Mouse (Mus musculus) megakaryocyte-erythroid progenitor cell, adult 5-6 weeks (primary cell): ENCODE data around the gene Fbln1. TPM values are rescaled to one million over a fixed set of nuclear protein-coding genes. Genes with fewer than 3 reads are reported as not detected.

Experiments used
- ATAC-seq: replicated peaks from 2 replicates; pipeline ENCODE4 v1.8.0; 2016; ENCODE audit warnings: mild to moderate bottlenecking, inconsistent platforms; ENCODE audit not compliant: severe bottlenecking, poor library complexity, low FRiP score, low TSS enrichment
- total RNA-seq, 2 experiments: library from RNA; stranded (forward) in 1 of 2; stranded (reverse) in 1 of 2; fragments of 200-1000, 215-1000 nt in 1 of 2; fragments of >200 nt in 1 of 2; fragmentation: Nextera tagmentation in 1 of 2; gene quantifications; 2 replicates each; pipeline ENCODE4 v1.2.3; 2014 to 2017

Gene Fbln1
- total RNA-seq (2014; fragmentation: Nextera tagmentation) (not detected in 2 replicates), total RNA-seq (2017) (not detected in 2 replicates)

GRCm38 (mm10) chr15:85205792-85206702 is at the start of gene Fbln1:
Gene Fbln1 (plus strand): TSS chr15:85205949.
- no peak for ATAC-seq

- no peak for ATAC-seq
These were observed 49.6 kb upstream of the Fbln1 start for GRCm38 (mm10) chr15:85156198-85156597.

- ATAC-seq, result no peak
These were observed 44.3 kb upstream of the Fbln1 start for GRCm38 (mm10) chr15:85161416-85161815.

- ATAC-seq, result no peak
These were observed 42.8 kb upstream of the Fbln1 start for GRCm38 (mm10) chr15:85162693-85163663.

- ATAC-seq, result no peak
These were observed 39.3 kb upstream of the Fbln1 start for GRCm38 (mm10) chr15:85166433-85166933.

- no peak for ATAC-seq
These were observed 38.6 kb upstream of the Fbln1 start for GRCm38 (mm10) chr15:85167086-85167679.

- ATAC-seq, result no peak
These were observed 33.7 kb upstream of the Fbln1 start for GRCm38 (mm10) chr15:85172054-85172453.

GRCm38 (mm10) chr15:85173425-85173824 is 32.3 kb upstream of the Fbln1 start:
- ATAC-seq, result no peak

GRCm38 (mm10) chr15:85174060-85174459 is 31.7 kb upstream of the Fbln1 start:
- ATAC-seq, result no peak

- ATAC-seq, result no peak; the same call in 1 of the 2 replicates
These were observed 28.2 kb upstream of the Fbln1 start for GRCm38 (mm10) chr15:85177576-85177975.

GRCm38 (mm10) chr15:85178172-85178571 is 27.6 kb upstream of the Fbln1 start:
- ATAC-seq, result no peak

- ATAC-seq, result no peak
These were observed 26.1 kb upstream of the Fbln1 start for GRCm38 (mm10) chr15:85179528-85180180.

- no peak for ATAC-seq
These were observed 25.4 kb upstream of the Fbln1 start for GRCm38 (mm10) chr15:85180368-85180767.

GRCm38 (mm10) chr15:85182063-85182462 is 23.7 kb upstream of the Fbln1 start:
- no peak for ATAC-seq

- no peak for ATAC-seq
These were observed 18.8 kb upstream of the Fbln1 start for GRCm38 (mm10) chr15:85186916-85187315.

- no peak for ATAC-seq
These were observed 17.5 kb upstream of the Fbln1 start for GRCm38 (mm10) chr15:85188167-85188778.

- no peak for ATAC-seq
These were observed 5.1 kb upstream of the Fbln1 start for GRCm38 (mm10) chr15:85200446-85201289.

- no peak for ATAC-seq
These were observed 3.5 kb upstream of the Fbln1 start for GRCm38 (mm10) chr15:85202199-85202598.
